Mouse (Mus musculus): Measurements from ENCODE around the gene Cpeb4. TPM values are rescaled to one million over a fixed set of nuclear protein-coding genes. Genes with fewer than 3 reads are reported as not detected.

The Cpeb4 gene
- 23.2 and 30.4 TPM in 2 replicates for polyA plus RNA-seq (2012; rRNA removed)

DNA sequence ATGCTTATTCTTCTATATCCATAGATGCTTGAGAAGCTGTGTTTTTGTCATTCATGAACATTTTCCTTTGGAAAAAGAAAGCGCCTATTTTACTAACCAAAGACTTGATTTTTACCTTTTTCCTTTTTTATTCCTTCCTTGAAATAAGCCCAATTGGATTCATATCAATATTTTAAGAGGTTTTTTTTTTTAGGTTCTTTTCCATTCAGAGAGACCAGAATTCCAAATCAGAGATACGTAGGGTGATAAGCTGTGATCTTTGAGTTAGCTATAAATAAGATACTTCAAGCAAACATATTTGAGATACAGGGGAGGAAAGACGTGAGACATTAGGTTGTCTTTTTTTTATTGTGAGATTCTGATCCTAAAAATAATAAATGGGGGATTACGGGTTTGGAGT lies at the start of gene Cpeb4:
Gene Cpeb4, plus strand, starts transcription at position 301 of the 400 bp plus-strand sequence.

DNA sequence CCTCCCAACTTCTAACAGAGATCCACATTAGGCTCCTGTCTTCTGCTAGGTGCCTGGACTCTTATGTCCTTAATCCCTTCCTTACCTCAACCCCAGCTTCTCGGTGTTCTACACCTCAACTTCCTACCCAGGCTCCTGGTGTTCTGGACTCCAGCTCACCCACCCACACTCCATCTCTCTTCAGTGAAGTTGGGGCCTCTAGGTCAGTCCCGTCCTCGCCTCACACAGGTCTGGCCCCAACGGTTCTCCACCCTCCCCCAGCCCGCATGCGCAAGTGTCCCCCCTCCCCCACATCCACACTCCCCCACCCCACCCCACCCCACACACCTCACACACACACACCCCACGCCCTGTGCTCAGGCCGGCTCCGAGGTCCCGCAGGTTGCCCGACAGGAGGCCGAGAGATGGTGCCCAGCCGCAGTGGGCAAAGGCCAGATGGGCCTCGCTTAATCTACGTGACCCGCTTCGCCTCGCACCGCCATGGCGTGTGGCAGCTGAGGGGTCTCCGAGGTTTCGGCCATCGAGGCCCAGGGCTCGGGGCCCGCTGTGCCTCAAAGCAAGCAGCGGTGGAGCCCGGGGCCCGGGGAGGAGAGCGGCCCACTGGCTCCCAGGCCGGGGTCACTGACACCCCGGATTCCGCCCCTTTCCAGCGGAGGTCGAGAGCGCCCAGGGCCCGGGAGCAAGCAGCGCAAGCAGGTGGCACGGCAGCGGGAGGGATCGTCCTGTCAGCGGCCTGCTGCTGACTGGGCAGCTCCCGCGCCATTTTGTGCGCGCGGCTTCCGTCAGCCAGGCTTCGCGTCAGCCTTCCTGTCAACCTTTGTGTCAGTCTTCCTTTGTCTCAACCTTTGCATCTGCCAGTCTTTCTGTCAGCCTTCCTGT lies 93.5 kb downstream of the Cpeb4 start, which contains the start of gene 4930524B15Rik:
Gene 4930524B15Rik, plus strand, starts transcription at position 337 of the 879 bp plus-strand sequence.

Other genes starting within 250 kb of the Cpeb4 start
- 13.2 and 14.2 TPM in 2 replicates for gene Bod1, start 200.3 kb upstream of the Cpeb4 start, polyA plus RNA-seq (2012; rRNA removed)
- gene 4930524B15Rik, start 93.4 kb downstream of the Cpeb4 start, polyA plus RNA-seq (2012; rRNA removed): 0.01 TPM in 1 of 2 replicates, not detected in the other
- gene Nsg2, start 128.3 kb downstream of the Cpeb4 start, polyA plus RNA-seq (2012; rRNA removed): 0.03 and 0.25 TPM in 2 replicates